Mouse (Mus musculus): ENCODE measurements around the gene Sirt7.

Gene Sirt7

DNA sequence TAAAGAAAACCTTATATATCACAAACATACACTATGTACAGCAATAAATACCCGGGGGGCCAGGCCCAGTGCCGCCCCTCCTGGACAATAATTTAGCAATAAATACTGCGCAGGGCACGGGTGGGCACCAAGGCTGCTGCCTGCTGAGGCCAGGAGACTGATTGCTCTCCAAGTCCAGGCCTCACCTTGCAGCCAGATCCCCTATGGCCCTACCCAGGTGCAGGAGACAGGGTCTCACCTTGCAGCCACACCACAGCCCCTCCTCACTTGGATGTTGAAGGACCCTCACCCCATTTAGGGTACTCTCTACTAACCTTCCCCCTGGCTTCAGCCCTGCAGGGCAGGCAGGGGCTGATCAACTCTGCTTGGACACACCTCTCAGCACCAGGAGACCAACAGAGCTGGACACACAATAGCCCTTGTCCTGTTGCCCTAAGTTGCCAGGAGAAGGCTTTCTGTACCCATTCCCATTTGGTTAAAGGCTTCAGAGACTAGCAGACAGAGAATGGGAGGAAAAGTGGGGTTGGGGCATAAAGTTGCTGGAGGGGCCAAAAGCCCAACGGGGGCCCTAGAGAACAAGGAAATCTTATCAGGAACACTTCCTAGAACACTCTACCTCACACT lies at the start of gene Sirt7:
Gene Sirt7 (minus strand): TSS at position 89 of the 624 bp plus-strand sequence.
- CTCF ChIA-PET, result interaction anchor here in 3 of 4 experiments (0.7 to 2.4 kb wide), 14 partner anchors 8 to 174 kb away, joined by 3 to 12 read pairs (median 4); partner anchors contain the start of genes Mafg (in 2 of the 3) and Pycr1 (in 1 of the 3)

DNA sequence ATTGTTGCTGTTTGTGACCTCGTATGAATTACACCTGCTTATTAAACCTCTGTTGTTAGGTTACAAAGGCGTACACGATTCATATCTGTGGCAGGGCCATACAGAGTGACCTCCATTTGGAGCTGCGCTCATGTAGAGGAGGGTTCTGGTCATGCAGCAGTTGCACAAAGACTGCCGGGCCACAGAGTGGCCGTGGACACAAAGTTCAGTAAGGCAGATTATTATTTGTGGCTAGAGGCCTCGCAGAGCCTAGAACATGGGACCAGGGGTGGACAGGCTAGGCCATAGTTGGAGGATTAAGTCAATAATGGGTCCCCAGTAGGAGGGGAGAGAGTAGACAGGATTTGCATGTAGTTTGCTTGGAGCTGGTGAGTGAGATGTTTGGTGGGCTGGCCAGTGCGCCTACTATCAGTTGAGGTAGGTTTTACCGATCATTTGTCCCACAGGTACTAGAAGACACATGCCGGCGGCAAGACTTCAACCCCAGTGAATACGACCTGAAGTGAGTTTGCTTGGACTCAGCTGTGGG lies 48.6 kb upstream of the Sirt7 start:
- CTCF ChIA-PET, result interaction anchor here in 2 of 4 experiments (0.7 to 1.9 kb wide), 6 partner anchors 15 to 103 kb away, joined by 3 to 10 read pairs (median 5); partner anchors contain the start of gene Pycr1 (in 1 of the 2)
- POLR2A ChIA-PET, result interaction anchor here (0.7 to 34.4 kb wide), 53 partner anchors 8 to 316 kb away, joined by 3 to 509 read pairs (median 5); partner anchors contain the start of genes Mafg (in 3 of the 4), Notum (in 3 of the 4), Pycr1 (in 3 of the 4) and Cenpx (in 2 of the 4)

More for the DNA sequence above, at the start of gene Sirt7:
- POLR2A ChIA-PET, result interaction anchor here (0.6 to 28.4 kb wide), 41 partner anchors 4 to 324 kb away, joined by 3 to 947 read pairs (median 5); partner anchors contain the start of genes Mafg (in 4 of the 4), P4hb (in 3 of the 4), Pycr1 (in 3 of the 4) and Arl16 (in 2 of the 4)

DNA sequence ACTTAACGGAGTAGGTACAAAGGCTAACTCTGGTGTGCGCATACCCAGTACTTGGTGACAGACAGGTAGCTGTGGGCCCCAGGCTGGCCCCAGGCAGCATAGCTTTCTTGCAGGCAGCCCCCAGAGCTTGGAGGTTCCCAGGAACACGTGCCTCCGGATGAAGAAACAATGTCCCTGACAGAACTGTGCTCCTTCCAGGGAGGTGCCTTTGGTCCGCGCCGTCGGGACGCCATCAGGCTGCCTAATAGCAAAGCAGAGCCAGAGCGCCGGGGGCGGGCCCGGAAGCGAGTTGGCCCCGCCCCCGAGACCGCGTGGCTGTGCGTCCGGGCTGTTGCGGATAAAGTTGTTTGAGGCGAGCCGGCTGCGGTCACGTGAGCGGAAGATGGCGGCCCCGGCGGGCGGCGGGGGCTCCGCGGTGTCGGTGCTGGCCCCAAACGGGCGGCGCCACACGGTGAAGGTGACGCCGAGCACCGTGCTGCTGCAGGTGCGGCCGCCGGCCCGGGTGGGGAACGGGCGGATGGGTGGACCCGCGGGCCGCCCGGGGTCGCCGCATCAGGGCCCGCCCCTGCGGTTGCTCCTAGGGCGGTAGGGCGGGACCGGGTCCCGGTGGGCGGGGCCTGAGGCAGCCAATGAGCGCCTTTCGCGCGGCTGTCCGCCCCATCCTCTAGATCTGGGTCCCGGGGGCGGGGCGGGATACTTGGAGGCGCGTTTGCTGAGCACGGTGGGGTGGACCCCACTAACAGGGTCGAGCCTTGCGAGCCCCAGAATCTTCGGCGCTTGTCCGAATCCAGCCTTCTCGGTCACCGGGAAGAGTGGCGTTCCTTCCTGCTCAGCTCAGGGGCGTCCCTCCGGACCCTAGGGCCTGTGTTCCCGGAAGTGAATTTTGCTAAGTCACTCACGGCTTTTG lies 47.9 kb upstream of the Sirt7 start, which contains the start of gene Aspscr1:
Gene Aspscr1 (plus strand): TSS at position 287 of the 907 bp plus-strand sequence.
- CTCF ChIA-PET, result interaction anchor here in 2 of 4 experiments (1.2 to 1.8 kb wide), 5 partner anchors 14 to 103 kb away, joined by 3 to 10 read pairs (median 4); partner anchors contain the start of genes Cenpx (in 1 of the 2), Lrrc45 (in 1 of the 2) and Pycr1 (in 1 of the 2)
- POLR2A ChIA-PET, result interaction anchor here in 3 of 4 experiments (0.7 to 34.4 kb wide), 52 partner anchors 7 to 473 kb away, joined by 3 to 509 read pairs (median 4); partner anchors contain the start of genes Mafg (in 3 of the 3), Notum (in 3 of the 3), Pycr1 (in 3 of the 3) and Cenpx (in 2 of the 3)

- POLR2A ChIA-PET, result interaction anchor here (0.8 to 34.4 kb wide), 46 partner anchors 8 to 480 kb away, joined by 3 to 509 read pairs (median 6); partner anchors contain the start of genes Mafg (in 4 of the 4), Pycr1 (in 3 of the 4), Cenpx (in 2 of the 4) and Lrrc45 (in 2 of the 4)
- CTCF ChIA-PET, result interaction anchor here in 3 of 4 experiments (0.8 to 3.2 kb wide), 10 partner anchors 23 to 110 kb away, joined by 3 to 13 read pairs (median 4); partner anchors contain the start of genes Cenpx (in 1 of the 3), Lrrc45 (in 1 of the 3) and Pycr1 (in 1 of the 3)
Measured at GRCm38 (mm10) chr11:120666617-120667016, 41.6 kb upstream of the Sirt7 start.

GRCm38 (mm10) chr11:120665406-120665805 lies 40.4 kb upstream of the Sirt7 start:
- ChIA-PET POLR2A (interaction anchor here in 3 of 4 experiments (0.6 to 34.4 kb wide), 53 partner anchors 8 to 723 kb away, joined by 3 to 509 read pairs (median 6); partner anchors contain the start of genes Mafg (in 3 of the 3), Pycr1 (in 3 of the 3), Cenpx (in 2 of the 3) and Dcxr (in 2 of the 3)), CTCF (interaction anchor here (0.5 to 3.2 kb wide), 15 partner anchors 13 to 111 kb away, joined by 3 to 13 read pairs (median 4); partner anchors contain the start of genes Cenpx (in 1 of the 4), Lrrc45 (in 1 of the 4), Mafg (in 1 of the 4) and Pycr1 (in 1 of the 4))

- CTCF ChIA-PET, result interaction anchor here in 1 of 4 experiments (1.1 kb wide), 1 partner anchor 56 kb away, joined by 3 read pairs; no protein-coding TSS in a partner anchor
- POLR2A ChIA-PET, result interaction anchor here in 3 of 4 experiments (1.2 to 34.4 kb wide), 10 partner anchors 8 to 90 kb away, joined by 3 to 509 read pairs (median 32); partner anchors contain the start of genes Mafg (in 2 of the 3), Pycr1 (in 2 of the 3), Cenpx (in 1 of the 3) and Lrrc45 (in 1 of the 3)
Measured at GRCm38 (mm10) chr11:120663714-120664113, 38.7 kb upstream of the Sirt7 start.

- POLR2A ChIA-PET, result interaction anchor here in 3 of 4 experiments (0.7 to 34.4 kb wide), 12 partner anchors 11 to 189 kb away, joined by 3 to 509 read pairs (median 4); partner anchors contain the start of genes Mafg (in 2 of the 3), Pycr1 (in 2 of the 3), Aspscr1 (in 1 of the 3) and Cenpx (in 1 of the 3)
- CTCF ChIA-PET, result no interaction called here
Measured at GRCm38 (mm10) chr11:120662759-120663158, 37.7 kb upstream of the Sirt7 start.

- ChIA-PET CTCF (interaction anchor here (0.5 to 3.1 kb wide), 16 partner anchors 16 to 1305 kb away, joined by 3 to 25 read pairs (median 4); partner anchors contain the start of genes Pycr1 (in 2 of the 4), Cenpx (in 1 of the 4), Lrrc45 (in 1 of the 4) and Mafg (in 1 of the 4)), POLR2A (interaction anchor here (0.6 to 34.4 kb wide), 29 partner anchors 9 to 191 kb away, joined by 3 to 509 read pairs (median 4); partner anchors contain the start of genes Pycr1 (in 4 of the 4), Aspscr1 (in 2 of the 4), Cenpx (in 2 of the 4) and Lrrc45 (in 2 of the 4))
Measured at GRCm38 (mm10) chr11:120661076-120661460, 36.0 kb upstream of the Sirt7 start, which contains the start of gene Notum. TSS of gene Notum (minus strand) at chr11:120661175.

GRCm38 (mm10) chr11:120660301-120661075 lies 35.4 kb upstream of the Sirt7 start:
- CTCF ChIA-PET, result interaction anchor here (0.5 to 3.1 kb wide), 26 partner anchors 16 to 1304 kb away, joined by 3 to 25 read pairs (median 4); partner anchors contain the start of genes Pycr1 (in 2 of the 4), Cenpx (in 1 of the 4), Dcxr (in 1 of the 4) and Lrrc45 (in 1 of the 4)
- POLR2A ChIA-PET, result interaction anchor here (0.6 to 20.9 kb wide), 45 partner anchors 9 to 191 kb away, joined by 3 to 227 read pairs (median 4); partner anchors contain the start of genes Pycr1 (in 3 of the 4), Aspscr1 (in 2 of the 4), Cenpx (in 2 of the 4) and Lrrc45 (in 2 of the 4)

GRCm38 (mm10) chr11:120659509-120660300 lies 34.7 kb upstream of the Sirt7 start:
- CTCF ChIA-PET, result interaction anchor here (0.6 to 3.1 kb wide), 67 partner anchors 8 to 381 kb away, joined by 3 to 25 read pairs (median 4); partner anchors contain the start of genes Cenpx (in 2 of the 4), Lrrc45 (in 2 of the 4), Dcxr (in 1 of the 4) and Mafg (in 1 of the 4)
- POLR2A ChIA-PET, result interaction anchor here (0.5 to 20.9 kb wide), 72 partner anchors 7 to 486 kb away, joined by 3 to 227 read pairs (median 4); partner anchors contain the start of genes Pycr1 (in 3 of the 4), Rac3 (in 3 of the 4), Aspscr1 (in 2 of the 4) and Cenpx (in 2 of the 4)

DNA sequence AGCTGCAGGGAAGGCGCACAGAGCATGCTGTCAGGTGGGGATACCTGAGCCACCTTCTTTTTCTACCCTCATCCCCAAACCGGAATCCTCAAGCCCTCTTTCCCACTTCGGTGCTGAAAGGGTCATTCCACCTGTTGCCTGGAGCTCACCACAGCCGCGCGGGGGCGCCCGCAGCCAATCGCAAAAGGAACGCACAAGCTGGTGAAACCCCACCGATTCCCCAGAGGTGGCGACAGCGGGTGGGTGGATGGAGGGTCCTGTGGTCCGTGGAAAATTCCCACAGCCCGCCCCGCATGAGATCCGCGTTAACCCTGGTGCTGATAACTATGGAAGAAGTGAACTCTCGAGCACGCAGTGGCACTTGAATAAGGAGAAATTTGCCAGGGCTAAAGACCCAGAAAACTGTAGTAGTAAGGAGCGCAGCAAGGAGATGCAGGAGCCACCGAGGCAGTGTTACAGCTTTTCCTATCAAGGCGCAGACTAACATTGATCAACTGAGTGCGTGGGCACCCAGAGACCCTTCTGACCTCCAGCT lies 33.9 kb upstream of the Sirt7 start:
- POLR2A ChIA-PET, result interaction anchor here (0.5 to 20.9 kb wide), 55 partner anchors 8 to 487 kb away, joined by 3 to 227 read pairs (median 4); partner anchors contain the start of genes Pycr1 (in 3 of the 4), Aspscr1 (in 2 of the 4), Cenpx (in 2 of the 4) and Lrrc45 (in 2 of the 4)
- CTCF ChIA-PET, result interaction anchor here (0.6 to 3.1 kb wide), 62 partner anchors 9 to 382 kb away, joined by 3 to 25 read pairs (median 4); partner anchors contain the start of genes Cenpx (in 2 of the 4), Lrrc45 (in 2 of the 4), Dcxr (in 1 of the 4) and Mafg (in 1 of the 4)

GRCm38 (mm10) chr11:120657301-120657700 lies 32.3 kb upstream of the Sirt7 start:
- POLR2A ChIA-PET, result interaction anchor here in 3 of 4 experiments (0.9 to 20.9 kb wide), 17 partner anchors 9 to 84 kb away, joined by 3 to 227 read pairs (median 7); partner anchors contain the start of genes Mafg (in 2 of the 3), Pycr1 (in 2 of the 3), Aspscr1 (in 1 of the 3) and Myadml2 (in 1 of the 3)
- CTCF ChIA-PET, result interaction anchor here in 1 of 4 experiments (1.1 kb wide), 1 partner anchor 150 kb away, joined by 3 read pairs; no protein-coding TSS in a partner anchor

DNA sequence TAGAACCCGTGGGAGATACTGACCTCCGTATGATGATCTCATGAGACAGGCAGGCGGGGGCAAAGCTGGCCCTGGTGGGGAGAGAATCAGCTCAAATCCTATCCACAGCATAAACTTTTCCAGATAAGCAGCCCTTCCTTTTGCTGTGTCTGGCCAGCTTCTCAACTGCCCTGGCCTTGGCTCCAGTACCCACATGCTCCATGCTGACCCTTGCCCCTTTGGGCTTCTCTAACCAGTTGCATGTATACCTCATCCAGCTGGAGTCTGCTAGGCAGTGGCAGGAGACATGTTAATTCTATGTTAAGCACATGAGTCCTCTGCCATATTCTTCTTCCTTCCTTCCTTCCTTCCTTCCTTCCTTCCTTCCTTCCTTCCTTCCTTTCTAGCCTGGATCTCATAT lies 29.7 kb upstream of the Sirt7 start:
- POLR2A ChIA-PET, result interaction anchor here in 3 of 4 experiments (0.6 to 20.9 kb wide), 16 partner anchors 9 to 65 kb away, joined by 3 to 227 read pairs (median 4); partner anchors contain the start of genes Pycr1 (in 3 of the 3), Aspscr1 (in 1 of the 3), Cenpx (in 1 of the 3) and Lrrc45 (in 1 of the 3)
- CTCF ChIA-PET, result interaction anchor here in 2 of 4 experiments (0.6 to 1.1 kb wide), 5 partner anchors 11 to 188 kb away, joined by 3 read pairs; partner anchors contain the start of gene Pycr1 (in 1 of the 2)

All from embryonic stem cell, embryonic (primary cell).